Mouse (Mus musculus): ENCODE measurements at regions not wholly inside any gene's neighbourhood (a gene's known extent, or its start where the extent isn't known, plus 50 kb on each side); places are given as distances from the start of the nearest gene placed in this dataset.

- no peak overlapping the region for H3K4me3 ChIP-seq (ENCODE audit: low read depth, low read length)
- 58% methylated on average over 9 of the region's 9 CpGs for WGBS
- no peak for TF ChIP-seq POLR2A (IDR thresholded peaks at IDR 0.05; ENCODE audit: low read depth, low read length)
These were observed 70.4 kb downstream of the Irx5 start for GRCm38 (mm10) chr8:92427801-92428200.

GRCm38 (mm10) chr8:92437075-92437663 lies 79.7 kb downstream of the Irx5 start:
- H3K27ac ChIP-seq (ENCODE audit: insufficient read depth, low read depth, low read length) = no peak overlapping the region
- no peaks in the 10 kb centered on the region for H3K4me1 ChIP-seq (ENCODE audit: control insufficient read depth, insufficient read depth, insufficient read length, low read length)
- TF ChIP-seq CTCF (IDR thresholded peaks at IDR 0.05; ENCODE audit: extremely low read depth, insufficient read length, insufficient replicate concordance, low read depth, low read length) (no peak), POLR2A (IDR thresholded peaks at IDR 0.05; ENCODE audit: low read depth, low read length) (no peak)
- WGBS = 71% methylated on average over 15 of the region's 15 CpGs
- no peak overlapping the region for H3K4me3 ChIP-seq (ENCODE audit: low read depth, low read length)
- H3K27me3 ChIP-seq (ENCODE audit: control insufficient read depth, insufficient read depth, low read length) = no peaks in the 10 kb centered on the region
- H3K36me3 ChIP-seq (ENCODE audit: control insufficient read depth, insufficient read depth, low read length) = no peaks in the 10 kb centered on the region

More at GRCm38 (mm10) chr8:92427801-92428200, 70.4 kb downstream of the Irx5 start:
- Histone ChIP-seq H3K27ac (ENCODE audit: insufficient read depth, low read depth, low read length) (no peak overlapping the region), H3K36me3 (ENCODE audit: control insufficient read depth, insufficient read depth, low read length) (no peaks in the 10 kb centered on the region), H3K27me3 (ENCODE audit: control insufficient read depth, insufficient read depth, low read length) (no peaks in the 10 kb centered on the region), H3K4me1 (ENCODE audit: control insufficient read depth, insufficient read depth, insufficient read length, low read length) (no peaks in the 10 kb centered on the region)

GRCm38 (mm10) chr8:92438294-92438693 lies 80.9 kb downstream of the Irx5 start:
- no peaks in the 10 kb centered on the region for H3K4me1 ChIP-seq (ENCODE audit: control insufficient read depth, insufficient read depth, insufficient read length, low read length)
- H3K4me3 ChIP-seq (ENCODE audit: low read depth, low read length) = no peak overlapping the region
- WGBS = 23% methylated on average over 9 of the region's 9 CpGs
- H3K27me3 ChIP-seq (ENCODE audit: control insufficient read depth, insufficient read depth, low read length) = no peaks in the 10 kb centered on the region
- H3K36me3 ChIP-seq (ENCODE audit: control insufficient read depth, insufficient read depth, low read length) = no peaks in the 10 kb centered on the region
- TF ChIP-seq CTCF (IDR thresholded peaks at IDR 0.05; ENCODE audit: extremely low read depth, insufficient read length, insufficient replicate concordance, low read depth, low read length) (no peak), POLR2A (IDR thresholded peaks at IDR 0.05; ENCODE audit: low read depth, low read length) (no peak)
- H3K27ac ChIP-seq (ENCODE audit: insufficient read depth, low read depth, low read length) = no peak overlapping the region

- TF ChIP-seq POLR2A (IDR thresholded peaks at IDR 0.05; ENCODE audit: low read depth, low read length) = no peak
- TF ChIP-seq CTCF (IDR thresholded peaks at IDR 0.05; ENCODE audit: extremely low read depth, insufficient read length, insufficient replicate concordance, low read depth, low read length) = no peak
- Histone ChIP-seq H3K4me3 (ENCODE audit: low read depth, low read length) (no peak overlapping the region), H3K27me3 (ENCODE audit: control insufficient read depth, insufficient read depth, low read length) (no peaks in the 10 kb centered on the region), H3K27ac (ENCODE audit: insufficient read depth, low read depth, low read length) (no peak overlapping the region), H3K36me3 (ENCODE audit: control insufficient read depth, insufficient read depth, low read length) (no peaks in the 10 kb centered on the region), H3K4me1 (ENCODE audit: control insufficient read depth, insufficient read depth, insufficient read length, low read length) (no peaks in the 10 kb centered on the region)
- 57% methylated on average over 9 of the region's 9 CpGs for WGBS
These were observed 82.5 kb downstream of the Irx5 start for GRCm38 (mm10) chr8:92439713-92440436.

- TF ChIP-seq CTCF (IDR thresholded peaks at IDR 0.05; ENCODE audit: extremely low read depth, insufficient read length, insufficient replicate concordance, low read depth, low read length) = no peak
- TF ChIP-seq POLR2A (IDR thresholded peaks at IDR 0.05; ENCODE audit: low read depth, low read length) = no peak
- WGBS = 68% methylated on average over 6 of the region's 6 CpGs
- H3K36me3 ChIP-seq (ENCODE audit: control insufficient read depth, insufficient read depth, low read length) = no peaks in the 10 kb centered on the region
These were observed 84.7 kb downstream of the Irx5 start for GRCm38 (mm10) chr8:92442086-92442485.

GRCm38 (mm10) chr8:92459291-92459690 lies 101.9 kb downstream of the Irx5 start:
- TF ChIP-seq CTCF (IDR thresholded peaks at IDR 0.05; ENCODE audit: extremely low read depth, insufficient read length, insufficient replicate concordance, low read depth, low read length) (no peak), POLR2A (IDR thresholded peaks at IDR 0.05; ENCODE audit: low read depth, low read length) (no peak)
- 86% methylated on average over 5 of the region's 5 CpGs for WGBS
- H3K27ac ChIP-seq (ENCODE audit: insufficient read depth, low read depth, low read length) = no peak overlapping the region
- H3K4me1 ChIP-seq (ENCODE audit: control insufficient read depth, insufficient read depth, insufficient read length, low read length) = no peaks in the 10 kb centered on the region
- peaks cover 11% of the 10 kb centered on the region; the same call in 1 of the 2 replicates for H3K27me3 ChIP-seq (ENCODE audit: control insufficient read depth, insufficient read depth, low read length)
- no peaks in the 10 kb centered on the region for H3K36me3 ChIP-seq (ENCODE audit: control insufficient read depth, insufficient read depth, low read length)
- H3K4me3 ChIP-seq (ENCODE audit: low read depth, low read length) = no peak overlapping the region

More at GRCm38 (mm10) chr8:92442086-92442485, 84.7 kb downstream of the Irx5 start:
- Histone ChIP-seq H3K4me1 (ENCODE audit: control insufficient read depth, insufficient read depth, insufficient read length, low read length) (no peaks in the 10 kb centered on the region), H3K4me3 (ENCODE audit: low read depth, low read length) (no peak overlapping the region), H3K27ac (ENCODE audit: insufficient read depth, low read depth, low read length) (no peak overlapping the region), H3K27me3 (ENCODE audit: control insufficient read depth, insufficient read depth, low read length) (no peaks in the 10 kb centered on the region)

- H3K4me3 ChIP-seq (ENCODE audit: low read depth, low read length) = peak overlapping the region; percentile 49
- peaks cover 11% of the 10 kb centered on the region; the same call in 1 of the 2 replicates for H3K27me3 ChIP-seq (ENCODE audit: control insufficient read depth, insufficient read depth, low read length)
- TF ChIP-seq POLR2A (IDR thresholded peaks at IDR 0.05; ENCODE audit: low read depth, low read length) (no peak), CTCF (IDR thresholded peaks at IDR 0.05; ENCODE audit: extremely low read depth, insufficient read length, insufficient replicate concordance, low read depth, low read length) (no peak)
- H3K36me3 ChIP-seq (ENCODE audit: control insufficient read depth, insufficient read depth, low read length) = no peaks in the 10 kb centered on the region
- 2% methylated on average over 93 of the region's 93 CpGs for WGBS
- no peak overlapping the region for H3K27ac ChIP-seq (ENCODE audit: insufficient read depth, low read depth, low read length)
- H3K4me1 ChIP-seq (ENCODE audit: control insufficient read depth, insufficient read depth, insufficient read length, low read length) = no peaks in the 10 kb centered on the region
These were observed 102.9 kb downstream of the Irx5 start for GRCm38 (mm10) chr8:92460129-92460953.
